In the genomic region with DNA sequence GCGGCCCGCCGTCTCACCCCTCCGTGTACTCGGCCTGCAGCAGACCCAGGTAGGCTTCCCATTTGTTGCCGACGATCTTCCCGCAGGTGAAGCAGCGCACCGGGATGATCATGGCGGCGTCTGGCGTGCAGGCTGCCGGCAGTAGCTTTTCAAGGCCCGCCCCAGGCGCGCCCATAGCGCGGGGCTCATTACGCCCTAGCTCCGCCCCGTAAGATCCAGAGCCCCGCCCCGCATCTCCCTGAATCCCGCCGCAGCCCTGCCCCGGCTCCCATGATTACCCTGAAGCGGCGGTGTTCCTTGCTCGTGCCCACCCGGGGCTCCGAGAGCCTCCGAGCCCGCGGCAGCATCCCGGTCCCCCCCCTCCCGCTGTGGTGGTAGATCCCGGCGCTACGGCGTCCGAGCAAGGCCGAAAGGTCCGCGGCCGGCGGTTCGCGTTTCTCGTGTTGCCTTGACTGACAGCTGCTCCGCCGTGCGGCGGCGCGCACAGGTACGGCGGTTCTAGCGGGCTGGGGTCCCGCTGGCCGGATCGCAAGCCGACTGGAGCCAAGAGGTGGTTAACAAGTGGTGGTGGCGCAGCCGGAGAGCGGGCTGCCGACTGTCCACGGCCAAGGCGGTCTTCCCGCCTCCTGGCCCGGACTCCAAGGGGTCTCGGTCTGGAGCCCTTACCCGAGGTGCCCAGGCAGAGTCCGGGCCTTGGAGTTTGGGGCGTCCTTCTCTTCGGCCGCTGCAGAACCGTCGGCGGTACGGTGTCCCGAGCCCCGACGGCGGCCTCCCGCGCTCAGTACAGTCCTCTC, we compare ENCODE assay signal across 8 mouse cellular contexts. TPM values are rescaled to one million over a fixed set of nuclear protein-coding genes. Genes with fewer than 3 reads are reported as not detected.
DNase-seq lines count a peak whose midpoint lies in the region; ATAC-seq and TF ChIP-seq lines count a peak whose summit lies in the region.

A gene (minus strand): TSS at position 122 of the 794 bp plus-strand sequence.
A gene (plus strand): TSS at position 230 of the 794 bp plus-strand sequence.

- intact Hi-C loops in heart, postnatal 25 days (cut with DNase I), result no loop called here

- under 1% methylated on average over 86 of the region's 87 CpGs for WGBS in forebrain, embryonic 15.5 days
- under 1% methylated on average over 81 of the region's 87 CpGs for WGBS in lung, postnatal 0 days

- peak; percentile 48 for ATAC-seq in G1E (ENCODE audit: extremely low read depth, insufficient number of reproducible peaks, low FRiP score, poor library complexity, severe bottlenecking)
- ATAC-seq in forebrain, embryonic 15.5 days (replicated peaks), result peak; percentile 84
- peak; percentile 52 for ATAC-seq in lung, postnatal 0 days

- no peak for TF ChIP-seq EP300 in lung, postnatal 0 days (IDR thresholded peaks at IDR 0.05)

- TF ChIP-seq CTCF in G1E (IDR thresholded peaks at IDR 0.05; ENCODE audit: low read depth, low read length), result no peak
- 0 out of 2 replicates have a peak, but pooled peaks have one; percentile 17 for TF ChIP-seq CTCF in layer of hippocampus, adult 2 months (conservative IDR thresholded peaks at IDR 0.05)
- 0 out of 2 replicates have a peak, but pooled peaks have one; percentile 6 for TF ChIP-seq CTCF in lung, postnatal 0 days (IDR thresholded peaks at IDR 0.05)

- H3K36me3 ChIP-seq in G1E (replicated peaks), result peaks cover 54% of the 10 kb centered on the region
- peaks cover 24% of the 10 kb centered on the region for H3K36me3 ChIP-seq in forebrain, embryonic 15.5 days
- H3K36me3 ChIP-seq in lung, postnatal 0 days (ENCODE audit: insufficient read depth, low read length), result peaks cover 15% of the 10 kb centered on the region

- peak within 1 kb of the TSS; percentile 84 for H3K4me3 ChIP-seq in G1E (ENCODE audit: low read depth, low read length)
- peak within 1 kb of the TSS; percentile 79 for H3K4me3 ChIP-seq in forebrain, embryonic 15.5 days
- H3K4me3 ChIP-seq in layer of hippocampus, adult 2 months, result peak within 1 kb of the TSS; percentile 86
- H3K4me3 ChIP-seq in lung, postnatal 0 days (ENCODE audit: low read depth, low read length), result peak within 1 kb of the TSS; percentile 68

- H3K9me3 ChIP-seq in G1E (replicated peaks), result no peaks in the 10 kb centered on the region
- H3K9me3 ChIP-seq in forebrain, embryonic 15.5 days, result no peaks in the 10 kb centered on the region
- H3K9me3 ChIP-seq in lung, postnatal 0 days (ENCODE audit: low read length), result no peaks in the 10 kb centered on the region

- peak within 1 kb of the TSS; percentile 82 for H3K27ac ChIP-seq in forebrain, embryonic 15.5 days (replicated peaks)
- peak within 1 kb of the TSS; percentile 99 for H3K27ac ChIP-seq in layer of hippocampus, adult 2 months
- peak within 1 kb of the TSS; percentile 98 for H3K27ac ChIP-seq in lung, postnatal 0 days (ENCODE audit: low read length)

- no peaks in the 10 kb centered on the region for H3K27me3 ChIP-seq in G1E (ENCODE audit: insufficient read depth, low read length)
- H3K27me3 ChIP-seq in forebrain, embryonic 15.5 days, result peaks cover 15% of the 10 kb centered on the region
- H3K27me3 ChIP-seq in lung, postnatal 0 days (replicated peaks; ENCODE audit: insufficient read depth, low read length), result no peaks in the 10 kb centered on the region

- H3K9ac ChIP-seq in forebrain, embryonic 15.5 days (replicated peaks), result peak within 1 kb of the TSS; percentile 80
- peak within 1 kb of the TSS; percentile 77 for H3K9ac ChIP-seq in lung, postnatal 0 days (replicated peaks; ENCODE audit: low read depth)

- H3K4me1 ChIP-seq in G1E (ENCODE audit: insufficient read depth, low read depth, low read length), result peaks cover 68% of the 10 kb centered on the region
- peaks cover 31% of the 10 kb centered on the region for H3K4me1 ChIP-seq in forebrain, embryonic 15.5 days
- peaks cover 26% of the 10 kb centered on the region for H3K4me1 ChIP-seq in lung, postnatal 0 days (ENCODE audit: insufficient read depth, low read depth, low read length)

- H3K4me2 ChIP-seq in forebrain, embryonic 15.5 days (replicated peaks), result peak within 1 kb of the TSS; percentile 87
- H3K4me2 ChIP-seq in lung, postnatal 0 days (replicated peaks; ENCODE audit: low read depth, low read length), result peak within 1 kb of the TSS; percentile 94

- DNase-seq in G1E (ENCODE audit: low spot score), result peak; percentile 73
- DNase-seq in cerebellum, adult 11 months, result peak; percentile 85
- peak; percentile 76 for DNase-seq in heart, postnatal 25 days (ENCODE audit: low spot score)
- DNase-seq in layer of hippocampus, adult 2 months (ENCODE audit: low spot score in 2 of 2), result peak; percentile 69 to 75
- peak; percentile 89 for DNase-seq in lung, postnatal 0 days (ENCODE audit: low spot score)
- peak; percentile 76 for DNase-seq in ovary, postnatal 10 days (ENCODE audit: low spot score)
- peak; percentile 79 to 86 for DNase-seq in thymus, postnatal 10 days (ENCODE audit: low spot score in 2 of 2)

RNA-seq across cellular contexts. Expression of the first gene that starts in this region (rescaled TPM):
- 13.0 and 18.7 TPM in 2 replicates for total RNA-seq in G1E (2014; fragmentation: Nextera tagmentation)
- 61.0 and 66.9 TPM in 2 replicates for total RNA-seq in G1E (2017)
- polyA plus RNA-seq in G1E (2012), result 58.3 and 69.4 TPM in 2 replicates
- 68.3 and 73.2 TPM in 2 replicates for polyA plus RNA-seq in forebrain, embryonic 15.5 days (2015; fragmentation: Nextera tagmentation; extraction: Ambion mirVana)
- total RNA-seq in heart, postnatal 25 days (2021), result 10 to 100 TPM; 74.3 to 74.7 TPM
- total RNA-seq in layer of hippocampus, adult 2 months (2021), result 10 to 100 TPM; 38.7 TPM
- polyA plus RNA-seq in lung, postnatal 0 days (2015; fragmentation: Nextera tagmentation; extraction: Ambion mirVana), result 48.0 and 50.5 TPM in 2 replicates

RNA-seq across cellular contexts. Expression of the second gene that starts in this region (rescaled TPM):
- 13.5 and 14.6 TPM in 2 replicates for total RNA-seq in G1E (2014; fragmentation: Nextera tagmentation)
- 28.7 and 35.3 TPM in 2 replicates for total RNA-seq in G1E (2017)
- polyA plus RNA-seq in G1E (2012), result 15.3 and 16.2 TPM in 2 replicates
- polyA plus RNA-seq in forebrain, embryonic 15.5 days (2015; fragmentation: Nextera tagmentation; extraction: Ambion mirVana), result 25.6 and 27.3 TPM in 2 replicates
- total RNA-seq in heart, postnatal 25 days (2021), result 10 to 100 TPM; 17.5 to 39.0 TPM
- 10 to 100 TPM; 13.6 to 13.7 TPM for total RNA-seq in layer of hippocampus, adult 2 months (2021)
- 100 and 107 TPM in 2 replicates for polyA plus RNA-seq in lung, postnatal 0 days (2015; fragmentation: Nextera tagmentation; extraction: Ambion mirVana)

Comparison
In these comparisons a context has a peak if more than half of its experiments do, and no peak if none do; other contexts are left out.
1. Peak in every context shown above with its lines: DNase-seq, ATAC-seq, H3K4me3 ChIP-seq and H3K27ac ChIP-seq.